Mouse (Mus musculus) heart, postnatal 0 days (tissue): ENCODE results near the gene Crim1.

Experiments
- CTCF ChIP-seq: IDR thresholded peaks from 2 replicates; pipeline ENCODE4 v1.5.1; 2016; ENCODE audit warnings: antibody characterized with exemption, control low read depth, low read depth
- EP300 ChIP-seq: IDR thresholded peaks from 2 replicates; pipeline ENCODE4 v1.6.1; 2016; ENCODE audit warnings: antibody characterized with exemption, low read depth

DNA sequence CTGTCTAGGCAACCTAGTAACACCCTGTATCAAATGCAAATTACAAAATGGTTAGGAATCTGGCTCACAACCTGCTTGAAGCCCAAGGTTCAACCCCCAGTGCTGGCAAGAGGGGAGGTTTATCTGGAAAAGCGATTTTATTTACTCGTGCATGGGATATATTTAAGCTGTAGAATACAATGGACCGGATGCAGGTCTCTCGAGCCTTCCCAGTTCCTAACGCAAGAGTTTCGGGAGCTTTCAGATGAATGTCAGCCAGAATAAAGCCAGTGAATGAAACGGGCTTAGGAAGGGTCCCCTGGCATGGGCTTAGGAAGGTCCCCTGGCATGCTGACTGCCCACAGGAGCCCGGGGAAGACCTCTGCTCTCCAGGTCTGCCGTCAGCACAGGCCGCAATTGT, 206.8 kb downstream of the Crim1 start:
- no peak for TF ChIP-seq CTCF
- TF ChIP-seq EP300 = no peak
